Mouse (Mus musculus) midbrain, embryonic 10.5 days (tissue): ENCODE measurements around the gene Slc25a15. TPM values are rescaled to one million over a fixed set of nuclear protein-coding genes. Genes with fewer than 3 reads are reported as not detected.

ENCODE experiments used
- DNase-seq: peaks from one replicate; pipeline ENCODE4 v3.0.0-alpha.2; 2017; ENCODE audit warnings: low spot score
- H3K27ac ChIP-seq: fragments of 300-500 bp; sonication (generic); replicated peaks from 2 replicates; pipeline ENCODE4 v1.5.1; 2016; ENCODE audit warnings: mild to moderate bottlenecking
- H3K27me3 ChIP-seq: fragments of 300-500 bp; sonication (generic); 2 replicates; pipeline ENCODE4 v1.6.1; 2016; ENCODE audit warnings: low read depth, mild to moderate bottlenecking; ENCODE audit not compliant: poor library complexity, severe bottlenecking
- H3K36me3 ChIP-seq: fragments of 300-500 bp; sonication (generic); 2 replicates; pipeline ENCODE4 v1.6.1; 2016; ENCODE audit warnings: mild to moderate bottlenecking, moderate library complexity
- H3K4me1 ChIP-seq: fragments of 300-500 bp; sonication (generic); 2 replicates; pipeline ENCODE4 v1.6.1; 2016
- H3K4me3 ChIP-seq: fragments of 300-500 bp; sonication (generic); 2 replicates; pipeline ENCODE4 v1.5.1; 2016; ENCODE audit warnings: mild to moderate bottlenecking, moderate library complexity
- H3K9me3 ChIP-seq: fragments of 300-500 bp; sonication (generic); replicated peaks from 2 replicates; pipeline ENCODE4 v1.6.1; 2016; ENCODE audit warnings: mild to moderate bottlenecking
- WGBS: fragments of 180-500 bp; shearing (Covaris S2); methylation state at CpG from one replicate; pipeline ENCODE4 v1.1.7; 2016; 5-methylcytosine and 5-hydroxymethylcytosine counted together
- polyA plus RNA-seq: library from polyadenylated mRNA; unstranded; fragments of >200 nt; fragmentation: Nextera tagmentation; extraction: Ambion mirVana; gene quantifications from 2 replicates; pipeline ENCODE4 v1.2.1, GENCODE M21; 2016

Slc25a15 gene
- polyA plus RNA-seq, 1 experiment from 2014 or later = 17.5 TPM

GRCm38 (mm10) chr8:22389874-22390273 lies 8.5 kb downstream of the Slc25a15 start:
- H3K36me3 ChIP-seq = peaks cover 56% of the 10 kb centered on the region
- WGBS = 87% methylated on average over 10 of the region's 10 CpGs
- no peaks in the 10 kb centered on the region for H3K4me1 ChIP-seq
- no peaks in the 10 kb centered on the region for H3K9me3 ChIP-seq
- DNase-seq = no peak
- no peak overlapping the region for H3K27ac ChIP-seq
- no peak overlapping the region for H3K4me3 ChIP-seq
- no peaks in the 10 kb centered on the region for H3K27me3 ChIP-seq

GRCm38 (mm10) chr8:22385158-22385557 lies 13.2 kb downstream of the Slc25a15 start:
- no peak for DNase-seq
- Histone ChIP-seq H3K9me3 (no peaks in the 10 kb centered on the region), H3K27me3 (no peaks in the 10 kb centered on the region), H3K36me3 (peaks cover 80% of the 10 kb centered on the region), H3K4me1 (no peaks in the 10 kb centered on the region), H3K27ac (no peak overlapping the region), H3K4me3 (no peak overlapping the region)
- WGBS = 94% methylated on average over 6 of the region's 6 CpGs

GRCm38 (mm10) chr8:22382824-22383595 lies 15.4 kb downstream of the Slc25a15 start:
- Histone ChIP-seq H3K4me3 (no peak overlapping the region), H3K4me1 (no peaks in the 10 kb centered on the region), H3K27me3 (no peaks in the 10 kb centered on the region), H3K36me3 (peaks cover 59% of the 10 kb centered on the region), H3K27ac (no peak overlapping the region), H3K9me3 (no peaks in the 10 kb centered on the region)
- no peak for DNase-seq
- WGBS = 92% methylated on average over 19 of the region's 19 CpGs

DNA sequence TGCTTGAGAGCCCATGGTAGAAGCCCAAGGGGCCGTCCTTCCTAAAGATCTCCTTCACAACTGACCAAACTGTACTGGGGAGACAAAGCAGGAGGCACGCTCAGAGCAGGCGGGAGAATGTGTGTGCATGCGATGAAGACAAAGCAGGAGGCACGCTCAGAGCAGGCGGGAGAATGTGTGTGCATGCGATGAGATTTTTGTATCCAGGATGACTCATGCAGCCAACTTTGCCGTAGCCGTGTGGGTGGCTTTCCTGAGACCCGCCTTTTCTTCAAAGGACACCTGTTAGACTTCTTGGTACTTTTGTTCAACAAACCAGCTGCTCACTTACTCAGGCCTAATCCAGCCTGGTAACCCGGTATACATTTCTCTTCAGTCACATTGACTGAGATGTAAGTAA lies 17.5 kb downstream of the Slc25a15 start:
- Histone ChIP-seq H3K9me3 (no peaks in the 10 kb centered on the region), H3K27me3 (no peaks in the 10 kb centered on the region), H3K4me1 (no peaks in the 10 kb centered on the region), H3K4me3 (no peak overlapping the region), H3K36me3 (peaks cover 44% of the 10 kb centered on the region), H3K27ac (no peak overlapping the region)
- WGBS = 94% methylated on average over 11 of the region's 11 CpGs
- DNase-seq = no peak

DNA sequence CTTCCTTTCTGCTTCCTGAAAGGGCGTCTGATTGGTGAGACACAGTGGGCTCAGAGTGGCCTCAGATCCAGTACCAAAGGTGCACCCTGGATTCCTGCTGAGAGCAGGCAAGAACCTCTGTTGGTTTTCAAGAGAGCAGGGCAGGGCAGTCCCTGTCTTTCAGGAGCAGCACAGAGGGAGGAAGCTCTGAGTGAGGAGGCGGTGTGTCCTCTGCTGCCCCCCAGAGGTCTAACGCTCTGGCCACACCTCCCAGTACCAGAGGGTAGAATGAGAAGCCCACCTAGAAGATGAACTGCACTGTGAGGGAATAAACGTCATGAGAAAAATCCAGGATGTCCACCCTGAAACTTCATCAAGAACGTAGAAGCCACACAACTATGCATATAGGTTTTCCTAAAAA lies 21.5 kb downstream of the Slc25a15 start:
- H3K9me3 ChIP-seq = no peaks in the 10 kb centered on the region
- no peak overlapping the region for H3K4me3 ChIP-seq
- no peaks in the 10 kb centered on the region for H3K4me1 ChIP-seq
- DNase-seq = peak; percentile 53
- WGBS = 47% methylated on average over 5 of the region's 5 CpGs
- H3K27me3 ChIP-seq = no peaks in the 10 kb centered on the region
- H3K36me3 ChIP-seq = peaks cover 16% of the 10 kb centered on the region
- no peak overlapping the region for H3K27ac ChIP-seq

DNA sequence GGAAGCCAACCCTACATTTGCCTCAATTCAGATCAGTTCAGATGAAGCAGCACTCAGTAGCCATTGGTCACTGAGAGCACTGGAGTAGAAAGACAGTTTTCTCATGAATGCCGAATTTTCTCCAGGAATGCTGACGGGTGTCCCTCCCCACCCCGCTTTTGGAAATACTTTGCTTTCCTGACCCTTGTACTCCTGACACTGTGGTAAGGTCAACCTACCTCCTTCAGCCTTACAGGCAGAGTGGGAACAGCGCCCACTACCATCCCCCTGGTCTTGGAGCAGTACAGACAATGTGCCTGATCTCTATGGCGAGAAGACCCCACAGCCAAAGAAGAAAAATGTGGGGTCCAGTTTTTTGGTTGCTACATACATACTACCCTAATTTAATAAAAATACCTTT lies 22.1 kb downstream of the Slc25a15 start:
- H3K4me1 ChIP-seq = no peaks in the 10 kb centered on the region
- WGBS = 91% methylated on average over 5 of the region's 5 CpGs
- H3K27me3 ChIP-seq = no peaks in the 10 kb centered on the region
- no peak overlapping the region for H3K27ac ChIP-seq
- no peak overlapping the region for H3K4me3 ChIP-seq
- no peak for DNase-seq
- peaks cover 10% of the 10 kb centered on the region for H3K36me3 ChIP-seq
- H3K9me3 ChIP-seq = no peaks in the 10 kb centered on the region

DNA sequence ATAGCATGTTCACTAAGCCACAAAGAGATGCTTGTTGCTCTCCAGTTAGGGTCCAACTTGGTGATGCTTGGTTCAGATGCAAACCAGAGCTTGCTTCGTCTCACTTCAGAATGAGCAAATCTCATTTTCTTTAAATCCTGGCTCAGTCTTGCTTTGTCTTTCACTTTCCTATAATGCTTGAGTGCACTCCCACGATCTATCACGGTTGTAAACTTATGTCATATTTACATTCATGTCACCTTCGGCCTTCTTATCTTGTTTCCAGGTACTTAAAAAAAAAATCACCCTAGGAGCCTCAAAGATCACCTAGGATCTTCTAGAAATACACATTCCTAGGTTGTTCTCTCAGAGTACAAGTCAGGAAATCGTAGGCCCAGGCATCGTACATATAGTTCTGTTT lies 38.5 kb downstream of the Slc25a15 start:
- Histone ChIP-seq H3K36me3 (no peaks in the 10 kb centered on the region), H3K4me3 (no peak overlapping the region), H3K4me1 (no peaks in the 10 kb centered on the region), H3K27ac (no peak overlapping the region), H3K27me3 (no peaks in the 10 kb centered on the region), H3K9me3 (no peaks in the 10 kb centered on the region; the same call in 1 of the 2 replicates)
- WGBS = 87% methylated on average over 6 of the region's 6 CpGs
- no peak for DNase-seq

- H3K4me3 ChIP-seq = no peak overlapping the region
- no peaks in the 10 kb centered on the region for H3K36me3 ChIP-seq
- H3K4me1 ChIP-seq = no peaks in the 10 kb centered on the region
- 89% methylated on average over 6 of the region's 6 CpGs for WGBS
- no peaks in the 10 kb centered on the region; the same call in 1 of the 2 replicates for H3K9me3 ChIP-seq
- no peaks in the 10 kb centered on the region for H3K27me3 ChIP-seq
- DNase-seq = no peak
- H3K27ac ChIP-seq = no peak overlapping the region
These were observed 39.0 kb downstream of the Slc25a15 start for GRCm38 (mm10) chr8:22359359-22359758.

- no peak for DNase-seq
- WGBS = 96% methylated on average over 13 of the region's 13 CpGs
These were observed 63.0 kb downstream of the Slc25a15 start for GRCm38 (mm10) chr8:22335426-22335825.

More at GRCm38 (mm10) chr8:22335426-22335825, 63.0 kb downstream of the Slc25a15 start:
- Histone ChIP-seq H3K4me1 (no peaks in the 10 kb centered on the region), H3K27ac (no peak overlapping the region), H3K4me3 (no peak overlapping the region), H3K27me3 (no peaks in the 10 kb centered on the region), H3K36me3 (no peaks in the 10 kb centered on the region), H3K9me3 (no peaks in the 10 kb centered on the region)

Other genes with a start within 250 kb of the Slc25a15 start
- gene Nek3, start 232.2 kb downstream of the Slc25a15 start, polyA plus RNA-seq = 7.7 and 8.2 TPM in 2 replicates
- gene Ckap2, start 212.8 kb downstream of the Slc25a15 start, polyA plus RNA-seq = 60.3 and 61.3 TPM in 2 replicates
- gene Vps36, start 205.8 kb downstream of the Slc25a15 start, polyA plus RNA-seq = 42.3 and 42.6 TPM in 2 replicates
- 9.3 and 9.9 TPM in 2 replicates for gene Thsd1, start 171.3 kb downstream of the Slc25a15 start, polyA plus RNA-seq
- not detected in 2 replicates for gene Tpte, start 115.2 kb downstream of the Slc25a15 start, polyA plus RNA-seq
- 40.3 and 44.5 TPM in 2 replicates for gene Mrps31, start 12.8 kb upstream of the Slc25a15 start, polyA plus RNA-seq